Mouse (Mus musculus): ENCODE measurements around the gene Lpar1.

DNA sequence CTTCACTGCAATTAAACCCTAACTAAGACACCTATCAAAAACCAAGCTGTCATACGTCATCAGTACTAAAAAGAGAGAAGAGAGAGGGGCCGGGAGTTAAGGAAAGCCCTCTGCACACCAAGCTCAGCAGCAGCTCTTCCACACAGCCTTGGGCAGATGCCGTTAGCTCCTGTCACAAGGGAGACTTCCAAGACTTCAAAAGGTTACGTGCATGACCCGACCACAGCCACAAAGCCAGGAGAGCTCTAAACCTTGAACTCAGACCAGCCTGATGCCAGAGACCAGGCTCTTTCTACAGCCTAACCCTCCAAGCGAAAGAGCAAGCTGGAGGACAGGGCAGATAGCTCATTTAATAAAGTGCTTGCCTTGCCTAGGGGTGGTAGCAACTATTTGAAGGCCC, 46.2 kb downstream of the Lpar1 start:
- TF ChIP-seq CTCF (IDR thresholded peaks at IDR 0.05; ENCODE audit: extremely low read depth, insufficient read length, insufficient replicate concordance, low read depth, low read length) (no peak), POLR2A (IDR thresholded peaks at IDR 0.05; ENCODE audit: low read depth, low read length) (no peak)
